Mouse (Mus musculus) heart, adult 9 months (tissue): ENCODE measurements at regions not wholly inside any gene's neighbourhood (a gene's known extent, or its start where the extent isn't known, plus 50 kb on each side); places are given as distances from the start of the nearest gene placed in this dataset.

Experiments used
- DNase-seq, 2 experiments: peaks; one replicate each; pipeline ENCODE4 v3.0.0; 2022; ENCODE audit warnings: low spot score in 2 of 2

DNA sequence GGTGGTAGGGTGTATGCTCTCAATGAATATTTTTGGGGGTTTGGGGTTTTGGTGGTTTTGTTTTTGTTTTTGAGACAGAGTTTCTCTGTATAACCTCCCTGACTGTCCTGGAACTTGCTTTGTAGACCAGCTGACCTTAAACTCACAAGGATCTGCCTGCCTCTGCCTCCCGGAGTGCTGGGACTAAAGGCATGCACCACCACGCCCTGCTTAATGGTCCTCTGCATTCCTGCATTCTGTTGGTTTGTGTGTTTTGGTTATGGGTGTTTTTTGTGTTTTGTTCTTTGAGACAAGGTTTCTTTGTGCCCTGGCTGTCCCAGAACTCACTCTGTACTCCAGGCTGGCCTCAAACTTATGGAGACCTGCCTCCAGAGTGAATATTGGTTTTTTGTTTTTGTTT, 143.6 kb upstream of the Cited2 start:
- DNase-seq, result no peak

DNA sequence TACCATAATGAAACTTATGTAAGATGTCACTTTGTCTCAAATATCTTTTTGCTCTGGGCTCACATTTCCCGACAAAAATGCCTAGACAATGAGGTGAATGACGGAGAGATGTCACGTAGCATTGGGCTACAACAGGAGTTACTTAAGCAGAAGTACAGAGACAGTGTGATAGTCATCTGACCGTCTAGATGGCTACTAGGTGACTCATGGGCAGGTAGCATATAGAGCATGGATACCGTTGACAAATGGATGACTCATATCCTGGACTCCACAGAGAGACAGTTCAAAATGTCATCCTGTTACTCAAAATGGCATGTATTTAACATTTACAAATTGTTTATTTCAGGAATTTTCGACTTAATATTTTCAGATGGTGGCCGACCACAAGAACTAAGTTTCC, 138.2 kb upstream of the Cited2 start:
- DNase-seq, result no peak

DNA sequence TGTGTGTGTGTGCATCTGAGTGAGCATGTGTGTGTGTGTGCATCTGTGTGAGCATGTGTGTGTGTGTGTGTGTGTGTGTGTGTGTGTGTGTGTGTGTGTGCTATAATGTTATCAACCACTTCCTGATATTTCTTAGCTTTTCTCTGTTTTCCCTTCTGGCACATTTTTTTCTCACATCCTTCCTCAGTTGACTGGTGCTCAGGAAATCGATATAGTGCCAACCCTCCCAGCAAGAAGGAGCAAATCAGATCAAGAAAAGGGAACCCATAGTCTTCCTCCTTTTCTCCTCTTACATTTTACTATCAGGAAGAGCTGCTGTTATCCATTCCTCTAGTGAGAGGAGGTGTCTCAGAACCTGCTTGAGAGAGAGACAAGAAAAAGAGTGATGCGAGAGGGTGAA, 136.1 kb upstream of the Cited2 start:
- DNase-seq, result no peak

DNA sequence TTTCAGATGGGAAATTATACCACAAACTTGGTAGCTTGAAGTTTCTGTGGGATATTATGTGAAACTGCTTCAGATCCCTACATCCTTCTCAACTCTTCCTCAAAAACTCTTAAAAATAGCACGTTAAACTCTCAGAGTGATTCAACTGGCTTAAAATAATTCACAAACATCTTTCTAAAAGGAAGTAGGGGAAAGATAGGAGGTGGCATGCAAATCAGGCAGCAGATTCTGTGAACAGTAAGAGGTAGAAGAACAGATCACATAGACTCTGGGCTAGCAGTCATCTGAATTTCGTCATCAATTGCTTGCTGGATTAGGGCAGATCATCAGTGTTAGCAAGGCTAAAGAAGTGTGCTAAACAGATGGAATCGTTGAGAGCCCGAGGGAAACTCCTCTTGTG, 133.9 kb upstream of the Cited2 start:
- no peak for DNase-seq

DNA sequence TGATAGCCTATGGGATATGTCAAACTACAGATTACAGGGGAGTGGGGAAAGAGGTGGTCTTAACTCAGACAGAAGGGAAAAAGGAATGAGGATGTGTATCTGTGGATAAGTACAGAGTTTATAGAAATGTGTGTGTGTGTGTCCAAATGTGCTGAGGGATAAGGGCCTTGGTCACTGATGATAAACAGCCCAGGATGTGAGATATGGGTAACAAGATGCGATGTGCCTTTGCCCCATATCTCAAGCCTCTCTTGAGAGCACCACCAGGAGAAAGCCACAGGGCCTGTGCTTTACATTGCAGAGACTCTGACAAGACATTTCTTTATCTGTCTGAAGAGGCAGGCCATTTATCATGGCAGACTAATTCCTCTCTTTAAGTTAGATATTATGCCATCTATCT, 132.8 kb upstream of the Cited2 start:
- no peak for DNase-seq

DNA sequence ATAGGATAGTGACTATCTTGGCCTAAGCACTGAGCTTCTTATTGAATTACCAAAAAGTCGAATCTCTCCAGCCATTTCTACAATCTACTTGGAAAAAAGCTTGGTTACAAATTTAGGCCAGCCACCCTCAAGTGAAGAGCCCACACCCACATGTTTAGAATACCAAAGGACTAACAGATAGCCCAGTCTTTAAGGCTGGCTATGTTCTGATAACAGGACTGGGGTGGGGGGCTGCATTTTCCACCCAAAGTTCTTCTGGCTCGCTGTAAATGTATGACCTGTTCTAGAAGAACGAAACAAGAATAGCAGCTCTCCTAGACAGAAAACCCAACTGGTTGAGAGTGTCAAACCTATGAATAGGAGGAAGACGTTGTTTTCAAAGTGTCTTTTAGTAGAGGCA, 130.6 kb upstream of the Cited2 start:
- DNase-seq, result no peak

DNA sequence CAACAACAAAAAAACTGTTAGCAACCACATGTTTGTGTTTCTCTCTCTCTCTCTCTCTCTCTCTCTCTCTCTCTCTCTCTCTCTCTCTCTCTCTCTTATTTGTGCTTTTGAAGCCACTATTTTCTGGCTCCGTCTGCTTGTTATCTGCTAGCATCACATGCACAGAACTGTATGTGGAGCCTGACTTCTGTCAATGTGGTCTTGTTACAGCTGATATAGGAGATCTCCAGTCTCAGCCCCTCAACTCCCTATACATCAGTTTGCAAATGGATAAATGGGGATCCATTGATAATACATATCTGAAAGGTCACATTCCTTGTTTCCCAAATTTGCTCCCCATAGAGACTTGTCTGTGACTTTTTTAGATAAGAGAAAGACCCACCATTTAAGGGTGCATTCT, 126.9 kb upstream of the Cited2 start:
- DNase-seq, result no peak

DNA sequence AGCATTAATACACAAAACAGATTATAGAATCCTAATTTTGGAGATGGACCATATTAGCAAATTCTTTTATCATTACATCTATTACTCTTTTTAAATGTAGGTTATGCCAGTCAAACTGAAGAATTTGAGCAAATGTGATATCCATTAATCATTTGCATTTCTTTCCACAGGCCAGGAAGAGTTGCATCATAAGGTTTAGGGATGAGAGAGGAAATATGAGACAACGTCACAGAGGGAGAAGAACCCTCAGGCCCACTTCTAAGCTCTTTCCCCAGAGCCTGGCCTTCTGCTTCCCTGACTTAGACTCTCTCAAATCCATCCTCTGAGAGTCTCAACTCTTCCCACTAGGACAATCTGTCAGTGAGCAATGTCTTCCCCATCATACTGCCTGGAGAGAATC, 126.3 kb upstream of the Cited2 start:
- DNase-seq, result no peak

DNA sequence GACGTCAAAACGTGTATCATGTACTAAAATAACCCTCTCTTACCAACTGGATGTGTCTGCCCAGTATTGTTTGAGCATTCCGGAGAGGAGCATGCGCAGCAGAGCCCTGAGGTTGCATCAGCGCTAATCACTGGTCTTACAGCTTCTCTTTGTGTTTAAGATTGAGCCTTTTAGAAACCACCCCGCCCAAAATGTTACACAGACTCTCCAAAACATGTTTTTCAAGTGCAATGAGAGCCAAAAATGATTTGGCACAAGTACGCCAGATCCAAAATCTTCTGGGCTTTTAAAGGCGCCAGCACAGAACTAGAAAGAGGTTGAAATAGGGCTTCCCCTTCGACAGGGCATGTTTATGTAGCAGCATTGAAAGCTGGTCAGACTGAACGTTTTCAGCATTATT, 123.8 kb upstream of the Cited2 start:
- DNase-seq, result peak; percentile 49 to 65

DNA sequence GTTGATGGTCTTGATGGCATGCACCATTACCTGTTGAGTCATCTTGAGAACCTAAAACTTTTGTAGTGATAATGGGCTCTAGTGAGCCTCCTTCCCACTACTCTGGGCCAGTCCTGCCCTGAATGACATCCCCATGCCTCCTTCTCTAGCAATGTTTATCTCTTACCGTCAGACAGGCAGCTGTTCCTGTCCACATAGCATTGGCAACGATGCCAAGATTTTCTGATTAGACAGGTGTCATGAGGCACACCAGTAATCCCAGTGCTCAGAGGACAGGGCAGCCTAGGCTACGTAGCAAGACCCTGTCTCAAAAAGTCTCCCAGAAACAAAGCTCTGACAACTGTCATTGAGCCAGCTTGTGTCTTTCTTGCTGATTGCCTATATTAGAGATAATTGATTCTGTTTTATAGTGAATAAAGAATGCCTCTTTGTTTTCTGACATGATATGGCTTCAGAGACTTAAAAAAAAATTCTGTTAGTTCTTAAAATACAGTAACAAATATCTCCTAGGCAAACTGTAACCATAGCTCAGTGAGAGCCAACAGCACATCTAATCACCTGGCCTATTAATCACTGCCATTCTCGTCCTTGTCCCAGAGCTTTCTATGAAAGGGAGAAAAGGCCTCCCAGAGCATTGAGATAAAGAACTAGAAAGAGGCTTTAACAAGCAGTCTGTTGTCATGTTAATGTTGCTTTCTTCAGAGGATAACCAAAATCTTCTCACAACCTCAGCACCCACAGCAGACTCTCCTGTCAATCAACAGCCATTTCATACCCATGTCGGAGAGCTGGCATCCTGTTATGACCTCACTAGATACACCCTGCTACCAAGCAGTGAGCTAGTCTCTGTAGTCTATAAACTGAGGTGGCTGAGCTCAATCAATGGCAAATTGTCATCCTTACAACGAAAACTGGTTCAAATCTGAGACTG, 122.9 kb upstream of the Cited2 start:
- no peak for DNase-seq

DNA sequence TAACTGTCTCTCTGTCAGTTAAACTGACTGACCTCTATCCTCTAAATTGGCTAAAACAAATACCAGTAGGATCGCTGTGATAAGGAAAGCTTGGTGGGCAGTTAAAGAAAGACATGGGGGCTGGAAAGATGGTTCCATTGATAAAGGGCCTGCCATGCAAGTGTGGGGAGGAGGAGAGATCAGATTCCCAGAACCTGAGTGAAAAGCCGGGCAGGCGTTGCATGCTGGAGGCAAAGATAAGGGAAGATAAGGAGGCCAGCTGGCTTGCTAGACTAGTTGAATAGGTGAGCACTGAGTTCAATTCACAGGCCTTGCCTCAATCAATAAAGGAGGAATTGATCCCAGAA, 122.3 kb upstream of the Cited2 start:
- no peak for DNase-seq

DNA sequence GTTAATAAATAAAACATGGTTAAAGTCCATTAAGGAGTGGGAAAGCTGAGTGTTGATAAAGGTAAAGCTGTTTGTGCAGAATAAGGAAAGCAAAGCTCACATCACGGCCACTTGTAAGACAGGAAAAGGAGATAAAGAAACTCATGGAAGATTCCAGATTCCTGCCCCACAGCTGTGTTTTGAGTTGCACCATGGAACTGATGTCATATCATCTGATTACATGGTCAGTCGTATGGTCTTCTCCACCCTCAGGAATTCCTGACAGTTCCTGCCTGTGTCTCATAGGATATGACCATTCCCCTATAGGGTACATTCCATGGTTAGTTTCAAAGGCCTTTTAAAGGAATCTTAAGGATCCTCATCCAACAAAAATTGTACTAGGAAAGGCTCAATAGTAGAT, 120.6 kb upstream of the Cited2 start:
- DNase-seq, result no peak

DNA sequence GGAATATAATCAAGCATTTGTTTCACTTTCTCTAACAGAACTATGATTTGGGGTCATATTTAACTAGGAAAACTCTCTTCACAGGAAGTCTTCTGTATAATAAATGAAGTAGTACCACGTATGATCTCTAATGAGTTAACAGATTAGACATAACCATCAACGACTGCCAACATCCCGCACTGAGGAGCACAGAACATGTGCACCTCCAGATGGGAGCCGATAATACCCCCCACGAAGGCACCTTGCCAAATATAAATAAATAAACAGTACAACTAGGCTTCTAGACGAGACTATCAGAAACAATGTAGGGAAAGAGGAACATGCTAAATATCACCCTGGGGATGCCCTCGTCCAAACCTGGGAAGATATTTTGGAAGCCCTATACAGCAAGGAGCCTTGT, 114.8 kb upstream of the Cited2 start:
- no peak for DNase-seq

DNA sequence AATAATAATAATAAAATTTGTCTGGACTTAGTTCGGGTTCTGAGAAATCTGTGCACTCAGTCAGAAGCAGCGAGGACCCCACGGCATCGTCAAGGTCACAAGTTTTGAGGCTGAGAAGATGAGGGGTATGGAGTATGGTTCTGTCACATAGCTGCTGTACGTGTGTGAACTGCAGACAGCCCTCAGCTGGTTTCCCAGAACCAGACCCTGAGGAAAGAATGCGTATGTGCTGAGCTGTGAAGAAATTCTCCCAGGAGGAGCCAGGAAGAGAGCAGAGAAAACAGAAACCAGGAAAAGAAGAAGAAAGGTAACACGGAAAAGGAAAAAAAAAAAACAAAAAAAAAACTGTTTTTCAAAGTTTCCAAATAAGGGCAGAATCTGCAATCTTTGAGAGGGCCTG, 112.4 kb upstream of the Cited2 start:
- no peak for DNase-seq

DNA sequence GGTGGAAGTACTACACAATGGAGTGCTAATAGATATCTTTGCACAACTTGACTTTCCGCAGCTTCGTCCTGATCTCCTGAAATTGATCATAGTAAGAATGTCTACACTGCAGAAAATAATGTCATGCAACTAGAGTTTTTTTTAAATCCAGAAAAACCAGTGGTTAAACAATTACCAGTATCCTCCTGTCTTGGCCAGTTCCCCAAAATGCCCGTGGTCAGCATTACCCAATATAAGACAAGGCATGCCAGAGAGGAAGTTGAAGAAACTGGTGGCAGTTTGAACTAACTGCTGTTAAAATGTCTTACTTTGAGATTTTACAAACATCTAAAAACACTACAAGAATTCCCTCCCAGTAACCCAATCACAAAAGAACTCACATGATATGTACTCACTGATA, 109.7 kb upstream of the Cited2 start:
- DNase-seq, result peak; percentile 7 to 13

DNA sequence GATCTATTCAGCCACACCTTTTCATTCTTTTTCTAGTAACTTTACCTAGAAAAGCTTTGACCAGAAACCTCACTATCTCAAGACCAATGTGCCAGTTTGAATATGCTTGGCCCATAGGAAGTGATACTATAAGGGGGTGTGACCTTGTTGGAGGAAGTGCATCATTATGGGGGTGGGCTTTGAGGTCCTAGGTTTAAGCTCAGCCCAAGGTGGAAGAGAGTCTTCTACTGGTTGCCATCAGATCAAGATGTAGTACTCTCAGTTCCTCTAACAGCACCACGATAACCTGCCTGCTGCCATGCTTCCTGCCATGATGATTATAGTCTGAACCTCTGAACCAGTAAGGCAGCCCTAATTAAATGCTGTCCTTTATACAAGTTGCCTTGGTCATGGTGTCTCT, 105.0 kb upstream of the Cited2 start:
- no peak for DNase-seq

DNA sequence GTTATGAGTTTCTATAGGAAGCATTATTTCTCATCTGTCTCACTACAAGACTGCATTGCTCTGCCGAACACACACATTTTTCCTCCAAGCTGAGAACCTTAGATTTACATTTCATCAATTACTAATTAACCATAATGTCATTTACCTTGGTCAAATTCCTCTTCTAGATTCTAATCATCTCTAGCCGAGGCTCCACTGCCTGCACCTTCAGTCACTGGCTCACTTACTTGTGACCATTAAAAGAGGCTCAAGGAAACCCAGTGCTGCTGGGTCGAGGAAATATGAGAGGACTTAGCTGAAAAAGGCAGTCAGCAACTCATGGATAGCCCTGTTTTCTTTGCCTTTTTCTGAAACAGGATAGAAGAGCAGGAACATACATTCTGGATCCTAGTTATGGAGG, 103.4 kb upstream of the Cited2 start:
- no peak for DNase-seq

DNA sequence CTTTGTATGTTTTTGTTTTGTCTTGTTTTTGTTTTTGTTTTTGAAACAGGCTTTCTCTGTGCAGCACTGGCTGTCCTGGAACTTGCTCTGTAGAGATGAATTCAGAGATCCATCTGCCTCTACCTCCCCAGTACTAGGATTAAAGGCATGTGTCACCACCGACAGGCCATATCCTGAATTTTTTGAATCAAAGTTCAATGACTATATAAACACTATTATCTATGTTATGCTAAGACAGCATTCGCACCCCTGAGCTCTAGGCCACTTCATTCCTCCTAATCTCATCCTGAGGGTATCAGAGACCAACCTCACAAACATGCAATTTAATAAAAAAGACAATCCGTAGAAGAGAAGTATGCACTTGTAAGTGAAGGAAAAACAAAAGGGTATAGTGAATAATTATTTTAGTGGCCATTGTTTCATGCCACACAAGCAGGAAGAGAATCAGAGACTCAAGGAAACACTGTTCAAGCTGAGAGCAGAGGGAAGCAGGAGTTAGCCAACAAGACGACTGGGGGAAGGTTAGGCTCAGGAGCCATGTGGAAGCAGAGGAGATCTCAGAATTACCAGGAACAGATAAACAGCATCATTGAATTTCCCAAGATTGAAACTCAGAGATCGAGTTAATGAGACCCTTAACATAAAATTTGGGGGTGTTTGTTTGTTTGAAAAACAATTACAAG, 101.2 kb upstream of the Cited2 start:
- no peak for DNase-seq

DNA sequence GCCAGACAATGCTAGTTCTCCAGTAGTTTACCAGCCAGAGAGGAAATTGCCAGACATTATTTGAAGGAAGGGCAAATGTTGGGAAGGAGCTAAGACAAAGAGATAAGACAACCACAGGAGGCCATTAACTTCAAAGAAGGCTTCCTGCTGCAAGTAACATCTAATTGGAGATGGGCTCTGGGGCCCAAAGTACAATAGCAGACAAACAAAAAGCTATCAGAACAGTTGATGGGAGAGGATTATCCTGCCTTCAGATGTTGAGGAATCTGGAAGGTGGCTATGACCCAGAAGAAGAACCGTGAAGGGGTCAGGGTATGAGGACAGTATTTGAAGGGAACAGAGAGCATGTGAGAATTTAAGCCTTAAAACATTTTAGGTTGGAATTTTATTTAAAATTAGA, 100.2 kb upstream of the Cited2 start:
- no peak for DNase-seq

DNA sequence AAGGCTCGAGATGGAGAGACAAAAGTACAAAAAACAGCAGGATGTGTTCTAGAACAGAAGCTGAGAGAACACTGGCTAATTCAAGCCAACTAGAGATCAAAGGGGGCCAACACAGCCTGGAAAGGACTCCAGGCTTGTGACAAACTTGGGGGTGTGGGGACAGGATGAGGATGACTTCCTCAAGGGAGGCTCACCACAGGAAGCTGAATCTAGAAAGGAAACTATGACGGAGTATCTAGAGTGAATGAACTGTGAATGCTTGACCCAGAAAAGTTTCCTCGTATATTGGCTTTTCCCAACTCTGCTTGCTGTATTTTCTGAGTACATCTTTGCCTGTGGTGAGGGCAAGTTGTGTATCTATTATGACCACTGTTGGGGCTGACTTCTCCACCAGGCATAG, 93.3 kb upstream of the Cited2 start:
- peak; percentile 2 to 16 for DNase-seq

DNA sequence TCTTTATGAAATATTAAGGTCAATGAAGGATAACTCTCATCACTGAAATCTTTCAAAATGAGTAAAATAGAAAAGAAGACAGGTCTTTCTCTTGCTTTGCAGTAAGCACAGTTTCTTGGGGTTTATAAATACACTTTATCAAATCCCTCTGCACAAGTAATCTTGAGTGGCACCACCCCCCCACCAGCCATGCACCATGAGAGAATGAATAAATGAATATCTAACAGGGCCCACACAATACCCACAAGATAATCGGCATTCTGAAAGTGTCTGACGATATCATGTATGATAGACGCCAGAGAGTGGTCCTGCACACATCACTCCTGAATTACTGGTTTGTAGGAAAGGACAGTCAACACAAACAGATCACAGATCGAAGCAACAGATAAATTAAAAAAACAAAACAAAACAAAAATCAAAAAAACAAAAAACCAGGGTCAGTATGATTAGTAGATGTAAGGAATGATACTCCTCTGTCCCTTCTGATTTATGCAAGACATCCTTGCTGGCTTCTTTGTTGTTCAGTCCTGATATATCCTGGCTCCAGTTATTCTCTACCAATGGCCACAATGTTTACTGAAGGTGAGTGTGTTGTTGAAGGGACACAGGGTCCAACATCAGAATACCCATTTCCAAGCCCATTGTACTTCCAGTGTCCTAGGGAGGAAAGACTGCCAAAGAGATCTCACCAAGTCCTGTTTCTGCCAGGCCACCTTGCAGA, 92.0 kb upstream of the Cited2 start:
- DNase-seq, result no peak

DNA sequence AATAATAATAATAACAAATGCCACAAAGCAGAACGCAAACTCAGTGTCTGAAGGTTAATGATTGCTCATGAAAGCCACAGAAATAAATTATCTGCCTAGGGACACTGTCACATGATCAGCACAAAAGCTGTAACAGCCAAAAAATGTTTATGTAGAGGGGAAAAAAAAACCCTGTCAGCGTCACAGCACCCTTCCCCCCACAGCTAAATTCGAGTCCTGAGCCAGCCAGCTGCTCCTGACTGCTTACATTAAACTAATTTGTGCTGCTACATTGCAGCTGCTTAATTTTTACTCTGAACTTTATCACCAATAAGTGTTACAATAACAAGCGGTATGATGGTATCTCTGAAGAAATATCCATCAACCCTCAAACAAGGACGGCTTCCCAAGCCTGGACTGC, 91.2 kb upstream of the Cited2 start:
- DNase-seq, result no peak
